Mouse (Mus musculus) cerebellum, adult 2 months (tissue): ENCODE measurements around the gene Akap12. TPM values are rescaled to one million over a fixed set of nuclear protein-coding genes. Genes with fewer than 3 reads are reported as not detected.

Experiments used
- DNase-seq, 2 experiments: peaks; one replicate each; pipeline ENCODE4 v3.0.0; 2021
- H3K27ac ChIP-seq: fragments of 200-500 bp; 2 replicates; pipeline ENCODE4 v1.5.1; 2012; ENCODE audit warnings: low read length, control low read depth, inconsistent platforms; ENCODE audit not compliant: insufficient read depth
- H3K27me3 ChIP-seq: fragments of 200-500 bp; 2 replicates; pipeline ENCODE4 v1.6.1; 2012; ENCODE audit warnings: inconsistent platforms, mild to moderate bottlenecking, low read length, moderate library complexity; ENCODE audit not compliant: control insufficient read depth, insufficient read depth
- H3K4me1 ChIP-seq: fragments of 200-500 bp; 2 replicates; pipeline ENCODE4 v1.6.1; 2011; ENCODE audit warnings: low read length; ENCODE audit not compliant: control insufficient read depth, insufficient read depth
- H3K4me3 ChIP-seq: fragments of 200-500 bp; replicated peaks from 2 replicates; pipeline ENCODE3; 2011; ENCODE audit warnings: mild to moderate bottlenecking, low read depth, low read length, control low read depth; ENCODE audit not compliant: insufficient read depth
- CTCF ChIP-seq: fragments of 200-500 bp; IDR thresholded peaks from 2 replicates; pipeline ENCODE4 v1.5.1; 2011; ENCODE audit warnings: low read depth, mild to moderate bottlenecking, control low read depth, low read length, moderate library complexity, borderline replicate concordance; ENCODE audit not compliant: insufficient read depth
- POLR2A ChIP-seq: fragments of 200-500 bp; IDR thresholded peaks from 2 replicates; pipeline ENCODE4 v1.6.1; 2011; ENCODE audit warnings: low read length, control low read depth, borderline replicate concordance; ENCODE audit not compliant: insufficient read depth
- WGBS: fragments of 180-500 bp; shearing (Covaris S2); methylation state at CpG from one replicate; pipeline ENCODE4 v1.1.7; 2018; 5-methylcytosine and 5-hydroxymethylcytosine counted together
- polyA plus RNA-seq: library from polyadenylated mRNA; depleted of rRNA; stranded (reverse); fragments of >200 nt; gene quantifications from 2 replicates; pipeline ENCODE4 v1.2.3, GENCODE M21; 2012

Gene Akap12
- polyA plus RNA-seq, 1 experiment, result 38.4 TPM

GRCm38 (mm10) chr10:4285752-4286151 is 19.6 kb downstream of the Akap12 start:
- Histone ChIP-seq H3K4me1 (0 out of 2 replicates have a peak, but pooled peaks cover 3% of the 10 kb centered on the region), H3K27ac (no peak overlapping the region), H3K27me3 (no peaks in the 10 kb centered on the region), H3K4me3 (no peak overlapping the region)
- no peak for TF ChIP-seq POLR2A
- TF ChIP-seq CTCF, result no peak
- no peak for DNase-seq
- WGBS, result 76% methylated on average over 8 of the region's 8 CpGs

DNA sequence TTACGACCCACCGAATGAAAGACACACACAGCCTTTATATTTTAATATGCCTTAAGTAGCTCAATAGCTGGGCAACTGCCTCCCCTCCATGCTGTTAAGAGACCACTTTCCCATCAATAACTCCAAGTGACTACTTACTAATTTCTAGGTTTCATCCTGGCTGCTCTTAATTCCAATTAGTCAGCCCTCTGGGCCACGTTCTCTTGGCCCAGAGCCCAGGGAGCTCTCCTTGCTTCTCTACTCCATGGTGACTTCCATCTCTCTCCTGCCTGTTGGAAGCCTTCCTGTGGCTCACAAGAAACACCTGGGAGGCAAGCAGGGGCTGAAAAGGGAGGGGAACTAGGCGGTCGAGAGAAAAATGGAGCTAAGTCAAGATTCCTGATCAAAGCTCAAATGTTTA is 23.0 kb downstream of the Akap12 start:
- TF ChIP-seq CTCF (no peak), POLR2A (no peak)
- H3K27me3 ChIP-seq, result no peaks in the 10 kb centered on the region
- no peak overlapping the region for H3K4me3 ChIP-seq
- H3K4me1 ChIP-seq, result peaks cover 10% of the 10 kb centered on the region
- H3K27ac ChIP-seq, result no peak overlapping the region
- DNase-seq, result peak in 1 of 2 experiments; percentile 33
- WGBS, result 46% methylated on average over 5 of the region's 5 CpGs

- 69% methylated on average over 3 of the region's 3 CpGs for WGBS
These were observed 23.5 kb downstream of the Akap12 start for GRCm38 (mm10) chr10:4289636-4290035.

GRCm38 (mm10) chr10:4290145-4290544 is 24.0 kb downstream of the Akap12 start:
- 83% methylated on average over 3 of the region's 3 CpGs for WGBS
- no peaks in the 10 kb centered on the region for H3K27me3 ChIP-seq
- no peak overlapping the region for H3K27ac ChIP-seq
- no peak overlapping the region for H3K4me3 ChIP-seq
- DNase-seq, result no peak
- TF ChIP-seq POLR2A (no peak), CTCF (no peak)
- H3K4me1 ChIP-seq, result peaks cover 10% of the 10 kb centered on the region

More at GRCm38 (mm10) chr10:4289636-4290035, 23.5 kb downstream of the Akap12 start:
- H3K4me1 ChIP-seq, result peaks cover 10% of the 10 kb centered on the region
- no peak overlapping the region for H3K27ac ChIP-seq
- TF ChIP-seq POLR2A, result no peak
- no peak for TF ChIP-seq CTCF
- no peaks in the 10 kb centered on the region for H3K27me3 ChIP-seq
- no peak for DNase-seq
- no peak overlapping the region for H3K4me3 ChIP-seq

DNA sequence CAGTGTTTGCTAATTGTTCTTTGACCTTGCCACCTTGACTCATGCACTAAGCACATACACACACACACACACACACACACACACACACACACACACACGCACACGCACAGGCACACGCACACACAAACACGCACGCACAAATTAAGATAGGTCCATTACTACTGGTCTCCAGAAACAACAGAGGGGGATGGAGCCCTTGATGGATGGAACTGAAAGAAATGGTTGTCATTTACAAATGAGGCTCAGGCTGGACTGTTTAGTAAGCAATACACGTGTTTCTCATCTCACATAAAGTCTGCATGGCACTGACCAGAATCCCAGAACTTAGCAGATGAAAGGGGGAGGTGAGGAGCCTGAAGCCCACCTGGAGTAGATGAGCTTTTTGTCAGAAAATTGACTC is 24.4 kb downstream of the Akap12 start:
- TF ChIP-seq CTCF (no peak), POLR2A (no peak)
- no peak overlapping the region for H3K4me3 ChIP-seq
- no peak overlapping the region for H3K27ac ChIP-seq
- no peaks in the 10 kb centered on the region for H3K27me3 ChIP-seq
- WGBS, result 92% methylated on average over 6 of the region's 6 CpGs
- no peak for DNase-seq
- H3K4me1 ChIP-seq, result peaks cover 10% of the 10 kb centered on the region

GRCm38 (mm10) chr10:4293418-4293817 is 27.2 kb downstream of the Akap12 start:
- WGBS, result 72% methylated on average over 4 of the region's 4 CpGs
- Histone ChIP-seq H3K27ac (no peak overlapping the region), H3K4me3 (no peak overlapping the region), H3K27me3 (no peaks in the 10 kb centered on the region), H3K4me1 (peaks cover 10% of the 10 kb centered on the region)
- TF ChIP-seq POLR2A (no peak), CTCF (no peak)
- DNase-seq, result no peak

- no peaks in the 10 kb centered on the region for H3K4me1 ChIP-seq
- no peaks in the 10 kb centered on the region for H3K27me3 ChIP-seq
- H3K4me3 ChIP-seq, result no peak overlapping the region
- no peak overlapping the region for H3K27ac ChIP-seq
- DNase-seq, result no peak
- TF ChIP-seq CTCF (no peak), POLR2A (no peak)
- 73% methylated on average over 5 of the region's 5 CpGs for WGBS
These were observed 37.4 kb downstream of the Akap12 start for GRCm38 (mm10) chr10:4303558-4303957.

DNA sequence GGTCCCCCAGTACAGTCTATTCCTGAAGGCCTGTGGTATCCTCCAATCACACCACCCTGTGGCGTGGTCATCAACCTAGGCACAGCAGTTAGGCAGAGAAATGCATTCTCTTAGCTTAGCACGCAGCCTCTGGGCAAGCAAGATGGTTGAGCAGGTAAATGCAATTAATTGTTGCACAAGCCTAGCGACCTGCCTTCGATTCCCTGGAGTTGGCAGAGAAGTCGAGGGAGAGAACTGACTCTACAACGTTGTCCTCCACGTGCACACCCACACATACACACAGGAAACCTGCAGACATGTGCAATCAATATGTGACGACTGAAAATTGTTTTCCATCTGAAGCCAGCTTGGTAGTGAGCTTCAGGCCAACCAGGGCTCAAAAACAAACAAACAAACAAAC is 57.7 kb downstream of the Akap12 start:
- no peak overlapping the region for H3K4me3 ChIP-seq
- DNase-seq, result no peak
- H3K4me1 ChIP-seq, result peaks cover 3% of the 10 kb centered on the region
- no peak overlapping the region for H3K27ac ChIP-seq
- TF ChIP-seq CTCF, result no peak
- no peak for TF ChIP-seq POLR2A
- 72% methylated on average over 8 of the region's 8 CpGs for WGBS
- H3K27me3 ChIP-seq, result no peaks in the 10 kb centered on the region

DNA sequence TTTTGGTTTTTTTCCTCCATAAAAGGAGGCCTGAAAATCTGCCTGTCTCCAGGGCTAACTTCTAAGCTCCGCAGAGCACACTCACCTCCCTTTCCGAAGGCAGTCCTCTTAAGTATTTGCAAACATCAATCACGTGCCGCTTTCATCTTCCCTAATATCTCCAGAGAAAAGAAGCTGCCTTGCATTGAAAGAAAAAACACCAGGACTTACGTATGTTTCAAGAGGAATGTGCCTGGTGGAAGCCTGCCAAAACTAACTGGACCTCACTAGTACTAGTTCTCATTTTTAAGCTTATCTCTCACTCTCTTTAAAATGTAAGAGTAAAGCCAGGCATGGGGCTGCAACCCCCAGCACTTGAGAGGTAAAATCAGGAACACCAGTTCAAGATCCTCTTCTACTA is 59.4 kb downstream of the Akap12 start:
- no peak overlapping the region for H3K27ac ChIP-seq
- 85% methylated on average over 5 of the region's 5 CpGs for WGBS
- no peak for TF ChIP-seq CTCF
- TF ChIP-seq POLR2A, result no peak

More for the DNA sequence above, 59.4 kb downstream of the Akap12 start:
- Histone ChIP-seq H3K27me3 (no peaks in the 10 kb centered on the region), H3K4me1 (peaks cover 3% of the 10 kb centered on the region), H3K4me3 (no peak overlapping the region)
- no peak for DNase-seq
